In genomic region chr8:3678831-3679230, GRCm38 (mm10) we compare ENCODE assay signal across 32 mouse cellular contexts. TPM values are rescaled to one million over a fixed set of nuclear protein-coding genes. Genes with fewer than 3 reads are reported as not detected.
A peak's percentile ranks its signal among the peaks of the same experiment; 100 is the strongest.
DNase-seq lines count a peak whose midpoint lies in the region; ATAC-seq and TF ChIP-seq lines count a peak whose summit lies in the region.
"Had no signal": no experiment of that assay in that cellular context is flagged by ENCODE, and none has a peak within 500 bp of the region (broad histone marks: within the 10 kb centered on the region; RNA-seq: fewer than 3 reads in every experiment).

No protein-coding gene starts in this region.

- WGBS in lung, adult 2 months: 97% methylated on average over 23 of the region's 23 CpGs

- DNase-seq in gastrocnemius, postnatal 10 days: peak; percentile 7
- no peak for DNase-seq in gastrocnemius, postnatal 4 days (ENCODE audit: low spot score in 2 of 2)
- DNase-seq in G1E (ENCODE audit: low spot score): no peak
- no peak for DNase-seq in lung, adult 2 months
- DNase-seq in right cerebral cortex, postnatal 25 days: no peak
- DNase-seq: adrenal gland, adult 2 months; adrenal gland, postnatal 36 days; embryo, embryonic 11 days; gastrocnemius, postnatal 36 days; heart, adult 18-20 months; heart, postnatal 14 days; heart, postnatal 4 days; kidney, adult 18-20 months had no signal

- no peak for TF ChIP-seq POLR2A in ES-Bruce4 (IDR thresholded peaks at IDR 0.05; ENCODE audit: insufficient read depth, low read length)
- TF ChIP-seq POLR2A in lung, adult 2 months (IDR thresholded peaks at IDR 0.05; ENCODE audit: borderline replicate concordance, extremely low read depth, low read depth, low read length): no peak

- H3K4me3 ChIP-seq in E14TG2a.4 (replicated peaks; ENCODE audit: low read length) (peak overlapping the region; percentile 77), ES-Bruce4 (ENCODE audit: low read depth, low read length) (peak overlapping the region; percentile 52), G1E (ENCODE audit: low read depth, low read length) (peak overlapping the region; percentile 31; the same call in 1 of the 2 replicates)
- H3K4me3 ChIP-seq in lung, adult 2 months (replicated peaks; ENCODE audit: extremely low read depth, low read depth, low read length): no peak overlapping the region
- H3K4me3 ChIP-seq: embryonic facial prominence, embryonic 10.5 days; embryonic facial prominence, embryonic 13.5 days; erythroblast, embryonic 14.5 days; forebrain, embryonic 12.5 days; forebrain, embryonic 15.5 days; heart, embryonic 10.5 days; heart, embryonic 13.5 days had no signal

- no peak for ATAC-seq in G1E (ENCODE audit: extremely low read depth, insufficient number of reproducible peaks, low FRiP score, poor library complexity, severe bottlenecking)
- ATAC-seq in megakaryocyte progenitor cell, adult 5-6 weeks (replicated peaks; ENCODE audit: poor library complexity): no peak
- ATAC-seq: CD4-positive, CD25-positive, alpha-beta regulatory T cell, adult 4 months; forebrain, embryonic 15.5 days; hindbrain, postnatal 0 days; inflammation-experienced regulatory T-cells, adult 6 months; intestine, embryonic 16.5 days had no signal

- H3K9me3 ChIP-seq in E14TG2a.4 (ENCODE audit: low read length): no peaks in the 10 kb centered on the region
- H3K9me3 ChIP-seq in ES-Bruce4 (replicated peaks; ENCODE audit: control insufficient read depth, insufficient read depth, low read length, poor library complexity, severe bottlenecking): no peaks in the 10 kb centered on the region
- H3K9me3 ChIP-seq in G1E (replicated peaks): no peaks in the 10 kb centered on the region
- H3K9me3 ChIP-seq: embryonic facial prominence, embryonic 13.5 days; forebrain, embryonic 12.5 days; forebrain, embryonic 15.5 days; heart, embryonic 10.5 days; heart, embryonic 13.5 days had no signal

- H3K36me3 ChIP-seq in E14TG2a.4 (ENCODE audit: insufficient read depth, low read length) (peaks cover 33% of the 10 kb centered on the region), ES-Bruce4 (ENCODE audit: control insufficient read depth, insufficient read depth, low read length, poor library complexity, severe bottlenecking) (peaks cover 11% of the 10 kb centered on the region), G1E (replicated peaks) (peaks cover 56% of the 10 kb centered on the region)

- TF ChIP-seq CTCF in E14TG2a.4 (conservative IDR thresholded peaks at IDR 0.05; ENCODE audit: low read length): no peak
- TF ChIP-seq CTCF in ES-Bruce4 (IDR thresholded peaks at IDR 0.05; ENCODE audit: low read depth, low read length): no peak
- no peak for TF ChIP-seq CTCF in G1E (IDR thresholded peaks at IDR 0.05; ENCODE audit: low read depth, low read length)
- no peak for TF ChIP-seq CTCF in lung, adult 2 months (IDR thresholded peaks at IDR 0.05; ENCODE audit: insufficient read depth, low read length)

- no peak overlapping the region for H3K27ac ChIP-seq in ES-Bruce4 (ENCODE audit: insufficient read depth, low read length)
- H3K27ac ChIP-seq: embryonic facial prominence, embryonic 10.5 days; embryonic facial prominence, embryonic 13.5 days; forebrain, embryonic 12.5 days; forebrain, embryonic 15.5 days; heart, embryonic 10.5 days; heart, embryonic 13.5 days; hindbrain, embryonic 14.5 days; hindbrain, postnatal 0 days had no signal

- peaks cover 4% of the 10 kb centered on the region; the same call in 1 of the 2 replicates for H3K27me3 ChIP-seq in E14TG2a.4 (ENCODE audit: insufficient read depth, low read length)
- no peaks in the 10 kb centered on the region for H3K27me3 ChIP-seq in ES-Bruce4 (ENCODE audit: control insufficient read depth, insufficient read depth, low read length, poor library complexity, severe bottlenecking)
- H3K27me3 ChIP-seq in G1E (ENCODE audit: insufficient read depth, low read length): no peaks in the 10 kb centered on the region
- H3K27me3 ChIP-seq: embryonic facial prominence, embryonic 13.5 days; forebrain, embryonic 12.5 days; forebrain, embryonic 15.5 days; heart, embryonic 13.5 days had no signal

- peaks cover 39% of the 10 kb centered on the region for H3K4me1 ChIP-seq in E14TG2a.4 (replicated peaks; ENCODE audit: low read depth, low read length)
- no peaks in the 10 kb centered on the region for H3K4me1 ChIP-seq in ES-Bruce4 (ENCODE audit: control insufficient read depth, insufficient read depth, low read length)
- H3K4me1 ChIP-seq in G1E (ENCODE audit: insufficient read depth, low read depth, low read length): peaks cover 39% of the 10 kb centered on the region
- no peaks in the 10 kb centered on the region for H3K4me1 ChIP-seq in lung, adult 2 months (ENCODE audit: control insufficient read depth, insufficient read depth, low read length)

- no peak for TF ChIP-seq EP300 in ES-Bruce4 (IDR thresholded peaks at IDR 0.05; ENCODE audit: insufficient read depth, low read depth, low read length)

- peak overlapping the region; percentile 39 for H3K9ac ChIP-seq in ES-Bruce4 (ENCODE audit: low read depth, poor library complexity, severe bottlenecking)
- H3K9ac ChIP-seq: embryonic facial prominence, embryonic 13.5 days; forebrain, embryonic 12.5 days; forebrain, embryonic 15.5 days; heart, embryonic 13.5 days had no signal

RNA-seq across cellular contexts. Expression of gene Trappc5, which starts 2.7 kb away (rescaled TPM):
- total RNA-seq in gastrocnemius, postnatal 10 days (2021): 10 to 100 TPM; 24.2 to 24.9 TPM
- total RNA-seq in gastrocnemius, postnatal 4 days (2021): 10 to 100 TPM; 25.9 to 27.8 TPM
- polyA plus RNA-seq in ES-Bruce4 (2011; ENCODE audit: insufficient read depth, insufficient read length, low read depth, missing spikeins) (18.2 and 18.7 TPM in 2 replicates), G1E (2012) (16.5 and 20.2 TPM in 2 replicates)
- total RNA-seq in G1E (2014; fragmentation: Nextera tagmentation) (12.9 and 15.5 TPM in 2 replicates), G1E (2017) (22.3 and 24.4 TPM in 2 replicates)
- polyA plus RNA-seq in lung, adult 2 months (2012; rRNA removed): 28.5 and 28.7 TPM in 2 replicates
- 19.6 and 22.8 TPM in 2 replicates for total RNA-seq in megakaryocyte progenitor cell, adult 5-6 weeks (2015)
- 37.7 and 38.5 TPM in 2 replicates for total RNA-seq in megakaryocyte progenitor cell, adult 5-6 weeks (2017)

RNA-seq across cellular contexts. Expression of gene Fcor, which starts 6.7 kb away (rescaled TPM):
- total RNA-seq in gastrocnemius, postnatal 10 days (2021): 1 to 10 TPM; 1.6 to 2.0 TPM
- 1 to 10 TPM; 2.5 to 2.9 TPM for total RNA-seq in gastrocnemius, postnatal 4 days (2021)
- polyA plus RNA-seq in ES-Bruce4 (2011; ENCODE audit: insufficient read depth, insufficient read length, low read depth, missing spikeins) (8.4 and 11.9 TPM in 2 replicates), G1E (2012) (not detected in 2 replicates)
- total RNA-seq in G1E (2014; fragmentation: Nextera tagmentation) (not detected in 2 replicates), G1E (2017) (not detected in 2 replicates)
- 6.5 and 17.4 TPM in 2 replicates for polyA plus RNA-seq in lung, adult 2 months (2012; rRNA removed)
- total RNA-seq in megakaryocyte progenitor cell, adult 5-6 weeks (2015): 22.6 and 25.4 TPM in 2 replicates
- 10.5 and 15.2 TPM in 2 replicates for total RNA-seq in megakaryocyte progenitor cell, adult 5-6 weeks (2017)
- total RNA-seq: gastrocnemius, postnatal 36 days had no signal
- polyA plus RNA-seq: CD4-positive, CD25-positive, alpha-beta regulatory T cell, adult 4 months; erythroblast, embryonic 14.5 days; inflammation-experienced regulatory T-cells, adult 6 months had no signal

RNA-seq across cellular contexts. Expression of gene Mcemp1, which starts 13.3 kb away (rescaled TPM):
- total RNA-seq in gastrocnemius, postnatal 10 days (2021): under 1 TPM in 1 of 2 experiments, not detected in 1; 0.41 TPM
- total RNA-seq in gastrocnemius, postnatal 4 days (2021): under 1 TPM; 0.25 to 0.52 TPM
- polyA plus RNA-seq in ES-Bruce4 (2011; ENCODE audit: insufficient read depth, insufficient read length, low read depth, missing spikeins) (not detected in 2 replicates), G1E (2012) (not detected in 2 replicates)
- total RNA-seq in G1E (2014; fragmentation: Nextera tagmentation) (not detected in 2 replicates), G1E (2017) (0.11 TPM in 1 of 2 replicates, not detected in the other)
- 8.2 and 10.0 TPM in 2 replicates for polyA plus RNA-seq in lung, adult 2 months (2012; rRNA removed)
- total RNA-seq in megakaryocyte progenitor cell, adult 5-6 weeks (2015): 21.5 and 30.3 TPM in 2 replicates
- total RNA-seq in megakaryocyte progenitor cell, adult 5-6 weeks (2017): 16.0 TPM in 2 replicates
- total RNA-seq: gastrocnemius, adult 8-10 months; gastrocnemius, postnatal 36 days; hindbrain, postnatal 0 days had no signal
- polyA plus RNA-seq: adrenal gland, adult 2 months; C2C12; CD4-positive, CD25-positive, alpha-beta regulatory T cell, adult 4 months; erythroblast, embryonic 14.5 days; heart, embryonic 13.5 days had no signal

RNA-seq across cellular contexts. Expression of gene Fcer2a, which starts 15.1 kb away (rescaled TPM):
- total RNA-seq in gastrocnemius, postnatal 10 days (2021): 1 to 10 TPM; 1.1 to 1.4 TPM
- under 1 TPM; 0.67 to 0.86 TPM for total RNA-seq in gastrocnemius, postnatal 4 days (2021)
- polyA plus RNA-seq in ES-Bruce4 (2011; ENCODE audit: insufficient read depth, insufficient read length, low read depth, missing spikeins) (not detected in 2 replicates), G1E (2012) (not detected in 2 replicates)
- total RNA-seq in G1E (2014; fragmentation: Nextera tagmentation) (not detected in 2 replicates), G1E (2017) (0.06 TPM in 1 of 2 replicates, not detected in the other)
- 2.7 and 12.5 TPM in 2 replicates for polyA plus RNA-seq in lung, adult 2 months (2012; rRNA removed)
- total RNA-seq in megakaryocyte progenitor cell, adult 5-6 weeks (2015): not detected in 2 replicates
- not detected in 2 replicates for total RNA-seq in megakaryocyte progenitor cell, adult 5-6 weeks (2017)
- total RNA-seq: adrenal gland, postnatal 36 days; gastrocnemius, adult 8-10 months; gastrocnemius, postnatal 36 days; hindbrain, postnatal 0 days had no signal
- polyA plus RNA-seq: erythroblast, embryonic 14.5 days had no signal

RNA-seq across cellular contexts. Expression of gene Retn, which starts 23.3 kb away (rescaled TPM):
- total RNA-seq in gastrocnemius, postnatal 10 days (2021): under 1 TPM; 0.61 to 0.75 TPM
- total RNA-seq in gastrocnemius, postnatal 4 days (2021): 10 to 100 TPM in 1 of 2 experiments, 1 to 10 TPM in 1; 7.6 to 11.6 TPM
- polyA plus RNA-seq in ES-Bruce4 (2011; ENCODE audit: insufficient read depth, insufficient read length, low read depth, missing spikeins) (0.94 and 1.8 TPM in 2 replicates), G1E (2012) (not detected in 2 replicates)
- total RNA-seq in G1E (2014; fragmentation: Nextera tagmentation) (not detected in 2 replicates), G1E (2017) (not detected in 2 replicates)
- polyA plus RNA-seq in lung, adult 2 months (2012; rRNA removed): 6.2 and 10.8 TPM in 2 replicates
- 0.56 TPM in 1 of 2 replicates, not detected in the other for total RNA-seq in megakaryocyte progenitor cell, adult 5-6 weeks (2015)
- not detected in 2 replicates for total RNA-seq in megakaryocyte progenitor cell, adult 5-6 weeks (2017)
- total RNA-seq: heart, postnatal 4 days; hindbrain, postnatal 0 days had no signal
- polyA plus RNA-seq: C2C12; CD4-positive, CD25-positive, alpha-beta regulatory T cell, adult 4 months; embryonic facial prominence, embryonic 13.5 days; erythroblast, embryonic 14.5 days; forebrain, embryonic 15.5 days; heart, embryonic 13.5 days; heart, embryonic 16.5 days; hindbrain, embryonic 11.5 days; inflammation-experienced regulatory T-cells, adult 6 months; intestine, embryonic 16.5 days had no signal

Comparison
In these comparisons a context has a peak if more than half of its experiments do, and no peak if none do; other contexts are left out.
1. RNA of gene Mcemp1, which starts 13.3 kb away (total RNA-seq): 16.0 to 30.3 TPM in megakaryocyte progenitor cell, adult 5-6 weeks; 0.25 to 0.52 TPM in gastrocnemius, postnatal 4 days, 0.41 TPM in gastrocnemius, postnatal 10 days and 0.11 TPM in G1E; every median in the first group is over 10 times any median in the second.